Mouse (Mus musculus): ENCODE results near the gene Ncor2.
A peak's percentile ranks its signal among the peaks of the same experiment; 100 is the strongest.
"Not testable (repeated sequence)": the region's sequence is repeated elsewhere in the genome, so short reads cannot be mapped to it uniquely, and the experiment has no call there.

Gene Ncor2

DNA sequence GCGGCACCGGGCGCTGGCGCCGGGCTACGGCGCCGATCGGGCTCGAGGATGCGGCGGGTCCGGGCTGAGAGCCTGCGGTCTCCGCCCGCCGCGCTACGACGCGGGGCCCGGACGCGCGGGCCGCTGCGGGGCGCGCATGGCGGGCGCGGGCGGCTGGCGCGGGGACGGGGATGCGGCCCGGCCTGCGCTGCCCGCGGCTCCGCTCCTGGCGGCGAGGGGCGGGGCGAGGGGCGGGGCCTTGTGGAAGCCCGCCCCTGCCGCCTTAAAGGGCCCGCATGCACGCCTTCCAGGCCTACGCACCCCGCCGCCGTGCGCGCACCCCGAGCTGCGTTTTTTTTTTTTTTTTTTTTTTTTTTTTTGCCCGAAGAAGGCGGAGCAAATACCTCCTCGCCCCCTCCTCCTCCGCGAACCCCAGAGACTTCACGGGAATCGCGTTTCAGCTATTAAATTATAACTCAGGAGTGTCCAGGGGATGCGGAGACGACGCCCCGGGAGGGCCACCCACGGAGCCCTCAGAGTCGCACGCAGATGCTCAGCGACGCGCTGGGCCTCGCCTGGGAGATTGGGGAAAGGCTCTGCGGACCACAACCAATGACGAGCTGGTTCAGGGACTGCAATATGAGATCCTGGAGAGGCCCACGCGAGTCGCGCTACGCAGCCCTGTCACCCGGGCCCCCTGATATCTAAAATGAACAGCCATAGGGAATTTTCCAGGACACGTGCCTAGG, at the start of gene Ncor2:
Gene Ncor2 (minus strand): TSS at position 213 of the 728 bp plus-strand sequence.
- DNase-seq (ENCODE audit: low read depth), result peak; percentile 90

DNA sequence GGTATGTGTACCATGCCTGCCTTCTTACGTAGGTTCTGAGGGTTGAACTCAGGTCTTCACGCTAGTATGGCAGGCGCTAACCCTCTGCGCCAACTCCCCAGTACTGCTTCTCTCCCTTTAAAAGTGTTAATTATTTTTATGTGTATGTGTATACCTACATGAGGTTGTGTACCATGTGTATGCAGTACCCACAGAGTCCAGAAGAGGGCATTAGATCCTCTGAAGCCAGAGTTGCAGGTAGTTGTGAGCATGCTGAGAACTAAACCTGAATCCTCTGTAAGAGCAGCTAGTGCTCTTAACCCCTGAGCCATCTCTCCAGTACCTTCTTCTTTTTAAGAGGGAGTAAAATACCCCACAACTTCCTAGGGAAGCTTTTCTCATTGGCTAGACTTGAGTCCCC, 48.7 kb upstream of the Ncor2 start:
- DNase-seq (ENCODE audit: low read depth), result no peak

DNA sequence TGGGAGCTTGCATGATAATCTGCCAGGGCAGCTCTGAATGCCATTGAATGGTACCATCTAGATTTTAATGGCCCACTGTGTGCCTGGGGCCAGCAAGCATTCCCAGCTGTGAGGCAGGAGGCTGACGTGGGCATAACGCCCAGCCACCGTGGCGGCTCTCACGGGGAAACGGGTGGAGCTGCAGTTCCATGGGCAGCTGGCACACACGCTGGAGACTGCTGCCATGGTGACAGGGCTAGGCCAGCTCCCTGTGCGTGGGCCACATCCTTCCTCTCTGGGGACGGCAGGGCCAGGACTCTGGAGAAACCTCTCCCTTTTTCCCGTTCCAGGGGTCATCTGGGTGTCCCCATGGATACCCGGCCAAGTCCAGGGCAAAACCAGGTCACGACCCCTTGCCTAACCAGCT, 47.2 kb upstream of the Ncor2 start:
- DNase-seq (ENCODE audit: low read depth), result no peak

DNA sequence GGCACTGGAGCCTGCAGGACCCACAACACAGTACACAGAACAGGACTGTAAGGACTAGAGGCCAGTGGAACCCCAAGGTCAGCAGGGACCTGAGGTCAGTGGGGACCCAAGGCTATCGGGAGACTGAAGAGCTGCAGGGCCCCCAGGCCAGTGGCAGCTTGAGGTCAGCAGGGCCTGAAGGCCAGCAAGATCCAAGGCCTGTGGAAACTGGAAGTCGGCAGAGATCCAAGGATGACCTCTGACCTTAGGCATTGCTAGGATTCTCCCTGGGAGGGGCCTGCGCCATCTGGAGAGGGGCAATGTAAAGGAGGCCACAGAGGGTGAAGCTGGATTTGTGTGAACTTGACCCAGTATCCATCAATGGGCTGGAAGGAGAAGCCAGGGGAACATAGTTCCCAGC, 45.9 kb upstream of the Ncor2 start:
- no peak for DNase-seq (ENCODE audit: low read depth)

DNA sequence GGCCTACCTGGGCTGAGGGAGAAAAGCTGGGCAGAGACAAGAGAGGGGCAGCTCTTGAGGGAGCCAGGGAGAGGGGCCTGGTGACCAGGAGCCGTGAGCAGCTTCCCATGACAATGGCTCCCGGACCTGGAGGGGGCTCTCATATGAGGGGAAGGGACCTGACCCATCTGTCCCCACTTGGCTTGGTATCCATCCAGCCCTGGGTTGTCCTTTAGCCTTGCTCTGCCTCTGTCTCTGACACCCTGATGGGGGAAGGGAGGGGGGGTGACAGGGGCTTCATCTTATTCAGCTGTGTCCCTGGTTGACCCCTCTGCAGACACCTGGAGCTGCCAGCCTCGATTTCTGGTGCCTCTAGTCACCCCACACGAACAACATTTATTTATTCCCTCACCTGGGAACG, 44.9 kb upstream of the Ncor2 start:
- DNase-seq (ENCODE audit: low read depth), result no peak

DNA sequence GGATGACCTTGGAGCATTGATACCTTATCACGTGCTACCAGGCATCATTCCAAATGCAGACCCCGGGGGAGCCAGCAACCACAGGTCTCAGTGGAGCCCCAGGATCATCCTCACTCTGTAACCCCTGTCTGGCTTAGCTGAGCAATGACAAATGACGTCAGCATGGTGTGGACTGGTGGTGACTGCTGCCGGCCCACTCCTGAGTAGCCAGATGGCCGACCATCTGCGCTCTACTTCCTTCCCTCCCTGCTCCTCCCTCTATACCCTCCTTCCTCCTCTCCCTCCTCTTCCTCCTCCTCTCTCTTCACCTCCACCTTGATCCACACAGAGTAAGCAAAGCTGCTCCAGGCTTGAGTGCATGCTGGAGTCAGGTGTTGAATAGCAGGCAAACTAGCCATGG, 43.7 kb upstream of the Ncor2 start:
- DNase-seq (ENCODE audit: low read depth), result no peak

DNA sequence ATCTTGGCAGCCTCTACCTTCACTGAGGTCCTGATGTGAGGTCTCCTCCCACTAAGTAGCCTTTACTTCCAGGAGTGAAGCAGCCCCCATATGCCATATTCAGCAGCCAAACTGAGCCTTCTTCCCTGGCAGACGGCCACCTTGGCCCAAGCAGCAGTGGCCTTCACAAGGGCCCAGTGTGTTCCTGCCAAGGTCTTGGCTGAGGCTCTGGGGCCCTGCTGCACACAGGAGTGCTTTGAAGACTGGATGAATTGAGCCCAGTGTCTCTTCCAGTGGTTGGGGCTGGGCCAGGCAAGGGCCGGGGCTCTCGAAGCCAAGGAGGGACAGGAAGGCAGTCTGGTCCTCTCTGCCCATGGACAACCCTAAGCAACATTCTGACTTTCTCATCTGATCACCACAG, 42.8 kb upstream of the Ncor2 start:
- no peak for DNase-seq (ENCODE audit: low read depth)

DNA sequence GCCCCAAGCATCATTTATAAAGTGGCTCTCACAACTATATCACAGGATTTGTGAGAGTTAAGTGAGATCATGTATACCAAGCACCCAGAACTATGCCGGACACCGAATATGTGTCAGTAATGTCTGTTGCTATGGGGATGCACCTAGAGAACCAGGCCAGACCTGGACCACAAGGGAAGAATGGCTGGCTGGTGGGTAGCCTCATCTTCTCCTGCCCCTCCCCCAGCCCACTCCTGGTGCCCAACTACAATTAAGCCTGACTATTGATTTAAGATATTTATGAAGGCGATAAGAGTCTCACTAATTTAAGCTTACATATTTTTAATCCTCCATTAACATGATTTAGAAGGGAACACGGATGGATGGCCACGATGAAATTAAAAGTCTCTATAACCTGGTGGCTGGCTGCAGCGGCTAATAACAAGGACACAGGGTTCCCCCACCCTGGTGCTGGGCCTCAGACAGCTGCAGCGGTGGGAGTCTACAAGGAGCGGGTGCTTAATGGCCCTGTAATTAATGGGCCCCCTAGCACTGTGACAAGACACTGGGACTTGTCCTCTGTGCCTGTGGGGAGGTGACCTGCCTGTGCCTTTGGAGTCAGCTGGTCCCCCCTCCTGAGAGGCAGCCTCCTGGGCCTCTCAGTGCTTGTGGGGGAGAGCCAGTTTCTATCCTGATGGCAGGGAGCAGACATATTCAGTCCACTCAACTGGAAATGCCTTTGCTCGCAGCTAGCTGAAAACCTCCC, 38.6 kb upstream of the Ncor2 start:
- no peak for DNase-seq (ENCODE audit: low read depth)

DNA sequence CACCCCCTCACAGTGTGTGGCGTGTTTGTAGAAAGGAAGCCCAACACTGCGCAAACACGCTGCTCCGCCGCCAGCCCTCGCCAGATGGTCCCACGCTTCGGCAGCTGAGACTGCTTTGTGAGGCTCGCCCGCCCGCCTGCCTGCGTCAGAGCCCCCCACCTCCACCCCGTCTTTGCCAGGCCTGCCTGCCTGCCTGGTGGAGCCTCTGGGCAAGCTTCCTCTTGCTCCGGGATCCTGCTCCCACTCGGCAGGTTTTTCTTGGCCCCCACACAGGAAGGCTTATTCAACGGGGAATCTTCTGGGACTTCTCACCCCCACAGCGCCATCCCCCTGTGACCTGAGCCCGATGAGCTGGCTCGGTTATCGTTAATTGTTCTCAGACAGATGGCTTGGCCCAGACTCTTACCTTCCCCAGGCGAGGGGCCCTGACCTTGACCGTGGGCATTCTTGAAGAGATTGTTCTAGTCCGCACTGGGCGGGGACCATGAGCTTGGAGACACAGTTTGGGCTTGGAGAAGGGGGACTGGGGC, 37.0 kb upstream of the Ncor2 start:
- DNase-seq (ENCODE audit: low read depth), result no peak

DNA sequence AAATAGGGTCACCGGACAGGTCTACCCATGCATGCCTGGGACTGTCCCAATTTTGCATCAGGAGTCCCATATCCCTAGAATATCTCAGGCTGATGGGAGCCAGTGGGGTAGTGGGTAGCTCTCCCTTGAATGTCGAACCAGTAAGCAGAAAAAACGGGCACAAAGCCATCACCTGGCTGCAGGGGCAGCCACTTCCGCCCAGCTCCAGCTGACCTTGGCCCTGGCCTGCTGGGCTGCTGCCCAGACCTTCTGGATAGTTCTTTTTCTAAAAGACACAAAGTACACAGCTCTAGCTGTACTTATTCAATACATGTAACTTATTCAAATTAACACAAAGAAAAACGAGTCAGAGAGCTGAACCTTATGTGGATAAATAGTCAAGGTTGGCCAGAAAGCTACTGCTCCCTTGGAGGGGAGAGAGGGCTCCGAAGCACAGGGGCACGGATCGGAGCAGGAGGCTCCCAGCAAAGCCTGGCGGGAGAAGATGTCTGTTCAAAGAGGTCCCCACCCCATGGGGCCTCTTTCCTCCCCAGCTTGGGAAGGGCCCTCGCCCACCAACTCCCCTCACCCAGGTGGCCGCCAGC, 36.4 kb upstream of the Ncor2 start:
- DNase-seq (ENCODE audit: low read depth), result no peak

DNA sequence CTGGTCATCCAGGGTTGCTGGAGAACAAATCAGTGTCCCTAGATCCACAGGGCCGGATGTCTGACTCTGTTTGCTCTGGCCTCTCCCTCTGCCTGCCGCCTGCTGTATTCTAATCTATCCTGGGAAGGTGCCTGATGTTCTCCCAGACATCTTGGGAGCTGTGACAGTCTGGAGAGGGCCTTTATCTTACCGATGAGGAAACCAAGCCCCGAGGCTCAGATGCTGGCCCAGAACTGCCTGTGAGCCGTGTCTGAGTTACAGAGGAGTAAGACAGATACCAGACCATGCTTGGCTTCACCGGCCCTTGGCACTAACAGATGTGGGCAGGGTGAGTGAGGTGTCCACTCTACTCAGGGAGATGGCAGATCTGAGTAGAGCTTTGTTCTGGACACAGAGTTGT, 35.0 kb upstream of the Ncor2 start:
- DNase-seq (ENCODE audit: low read depth), result no peak

DNA sequence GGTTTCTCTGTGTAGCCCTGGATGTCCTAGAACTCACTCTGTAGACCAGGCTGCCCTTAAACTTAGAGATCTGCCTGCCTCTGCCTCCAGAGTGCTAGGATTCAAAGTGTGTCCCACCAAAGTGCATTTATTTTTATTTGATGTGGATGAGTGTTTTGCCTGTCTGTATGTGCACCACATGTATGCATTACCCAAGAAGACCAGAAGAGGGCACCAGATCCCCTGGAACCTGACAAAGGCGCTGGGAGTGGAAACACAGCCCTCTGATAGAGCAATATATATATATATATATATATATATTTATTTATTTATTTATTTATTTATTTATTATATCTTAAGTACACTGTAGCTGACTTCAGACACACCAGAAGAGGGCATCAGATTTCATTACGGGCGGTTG, 25.9 kb upstream of the Ncor2 start:
- peak; percentile 37 for DNase-seq (ENCODE audit: low read depth)

DNA sequence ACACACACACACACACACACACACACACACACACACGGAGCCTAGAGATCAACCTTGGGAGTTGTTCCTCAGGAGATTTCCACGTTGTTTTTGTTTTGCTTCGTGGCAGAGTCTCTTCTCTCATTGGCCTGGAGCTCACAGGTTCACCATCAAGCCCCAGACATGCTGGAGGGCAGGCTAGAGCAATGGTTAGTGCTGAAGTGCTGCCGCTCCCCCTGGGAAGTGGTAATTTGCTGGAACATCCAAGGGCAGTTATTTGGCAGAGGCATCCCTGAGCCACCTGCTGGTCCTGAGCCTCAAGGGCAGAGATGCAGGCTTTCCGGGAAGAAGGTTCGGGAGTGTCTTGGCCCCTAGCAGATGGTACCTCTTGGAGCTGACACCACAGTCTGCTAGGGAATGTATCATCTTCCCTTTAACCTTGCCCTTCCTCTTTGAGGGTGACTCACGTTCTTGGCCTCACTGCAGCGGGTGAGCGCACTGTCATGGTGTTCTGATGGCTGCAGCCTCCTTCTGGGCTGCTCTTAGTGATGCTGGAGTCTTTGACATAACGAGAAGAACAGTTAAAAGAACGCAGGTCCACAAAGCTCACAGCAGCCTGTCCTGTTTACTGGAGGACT, 25.3 kb upstream of the Ncor2 start:
- no peak for DNase-seq (ENCODE audit: low read depth)

DNA sequence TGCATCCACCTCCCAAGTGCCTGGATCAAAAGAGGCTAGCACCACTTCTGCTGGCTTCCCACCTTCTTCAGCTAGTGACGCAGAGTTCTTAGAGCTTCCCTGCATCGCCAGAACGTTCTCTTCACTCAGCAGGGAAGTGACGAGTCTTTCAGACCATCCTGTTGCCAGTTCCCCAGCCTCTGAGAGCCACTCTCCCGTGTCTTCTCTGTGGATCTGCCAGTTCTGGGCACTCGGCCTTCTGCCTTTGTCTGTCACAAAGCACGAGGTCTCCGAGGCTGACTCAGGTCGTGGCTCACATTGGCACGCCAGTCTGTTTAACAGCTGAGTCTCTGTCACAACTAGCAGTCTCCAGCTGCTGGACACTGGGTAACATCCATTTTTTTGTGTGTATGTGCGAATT, 24.7 kb upstream of the Ncor2 start:
- DNase-seq (ENCODE audit: low read depth), result no peak

DNA sequence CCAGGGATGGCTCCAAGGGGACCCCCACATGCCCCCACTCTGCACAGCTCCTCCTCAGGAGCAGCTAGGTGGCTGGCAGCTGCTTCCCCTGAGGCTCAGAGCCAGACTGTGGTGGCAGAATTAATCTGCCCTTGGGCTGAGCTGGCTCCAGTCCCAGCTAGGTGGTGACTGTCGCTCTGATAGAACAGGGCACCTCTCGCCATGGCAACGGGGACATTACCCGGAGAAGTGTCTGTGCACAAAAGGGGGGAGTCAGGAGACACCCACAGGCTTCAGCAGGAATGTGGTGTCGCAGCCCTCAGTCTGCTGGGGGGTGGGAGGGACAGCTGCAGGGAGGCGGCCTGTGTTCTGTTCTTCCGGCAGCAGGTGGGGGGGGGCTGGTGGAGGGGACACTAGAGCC, 24.1 kb upstream of the Ncor2 start:
- DNase-seq (ENCODE audit: low read depth), result no peak

DNA sequence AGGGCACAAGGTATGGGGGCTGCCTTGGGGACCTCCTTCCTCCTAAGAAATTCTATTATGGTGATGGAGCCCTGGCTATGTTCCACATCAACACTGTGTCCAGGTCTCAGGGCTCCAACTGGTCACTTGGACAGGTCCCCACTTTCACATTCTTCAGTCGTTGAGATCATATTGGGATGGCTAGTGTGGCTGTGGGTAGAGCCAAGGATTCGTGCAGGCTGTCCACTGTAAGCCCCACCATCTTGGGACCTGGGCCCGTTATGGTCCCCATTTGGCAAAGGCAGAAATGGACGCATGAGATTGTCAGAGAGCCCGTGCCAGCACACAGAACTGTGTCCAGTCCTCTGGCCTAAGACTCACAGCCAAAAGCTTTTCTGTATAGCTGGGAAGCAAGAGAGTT, 23.1 kb upstream of the Ncor2 start:
- DNase-seq (ENCODE audit: low read depth), result no peak

DNA sequence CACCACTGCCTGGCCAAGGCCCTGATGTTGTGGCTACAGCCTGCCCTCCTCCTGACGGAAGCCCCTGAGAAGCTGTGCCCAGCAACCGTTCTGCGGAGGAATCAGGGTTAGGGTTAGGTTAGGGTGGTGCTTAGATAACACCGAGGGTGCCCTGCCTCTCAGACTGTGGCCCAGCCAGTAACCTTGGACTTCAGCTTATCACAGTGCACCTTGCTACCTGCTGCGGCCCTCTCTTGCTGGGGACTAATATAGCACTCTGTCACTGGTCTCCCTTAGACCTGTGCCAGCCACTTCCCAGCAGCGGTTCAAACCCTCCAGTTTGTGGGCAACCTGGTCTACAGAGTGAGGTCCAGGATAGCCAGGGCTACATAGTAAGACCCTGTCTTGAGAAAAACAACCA, 20.1 kb upstream of the Ncor2 start:
- DNase-seq (ENCODE audit: low read depth), result no peak

DNA sequence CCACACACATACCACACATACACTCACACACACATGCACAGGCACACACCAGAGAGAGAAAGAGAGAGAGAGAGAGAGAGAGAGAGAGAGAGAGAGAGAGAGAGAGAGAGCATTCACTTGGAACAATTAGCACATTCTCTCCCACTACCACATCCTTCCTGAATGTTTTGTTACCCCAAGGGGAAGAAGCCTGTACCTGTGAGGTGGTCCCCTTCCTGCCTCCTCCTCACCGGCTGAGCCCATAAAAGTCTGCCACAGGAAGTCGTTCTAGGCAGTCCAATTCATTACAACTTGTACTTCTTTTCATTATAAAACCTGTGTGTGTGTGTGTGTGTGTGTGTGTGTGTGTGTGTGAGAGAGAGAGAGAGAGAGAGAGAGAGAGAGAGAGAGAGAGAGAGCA, 18.3 kb upstream of the Ncor2 start:
- DNase-seq (ENCODE audit: low read depth), result not testable (repeated sequence)

DNA sequence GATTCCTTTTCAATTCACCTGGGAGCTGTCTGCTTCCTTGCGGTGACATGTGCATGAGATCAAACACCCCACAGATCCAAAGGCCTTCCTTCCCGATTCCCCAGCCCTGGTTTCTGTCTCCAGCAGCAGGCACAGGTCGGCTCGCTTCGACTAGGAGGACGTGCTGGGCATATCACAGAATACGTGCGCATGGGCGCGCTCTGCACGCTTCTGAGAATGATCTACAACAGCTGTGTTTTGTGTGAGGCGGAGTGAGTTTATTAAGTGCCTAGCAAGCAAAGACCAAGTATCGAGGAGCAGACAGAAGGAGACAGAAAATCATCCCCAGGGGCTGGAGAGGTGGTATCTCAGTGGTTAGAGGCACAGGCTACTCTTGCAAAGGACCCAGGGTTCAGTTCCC, 17.0 kb upstream of the Ncor2 start:
- DNase-seq (ENCODE audit: low read depth), result no peak

DNA sequence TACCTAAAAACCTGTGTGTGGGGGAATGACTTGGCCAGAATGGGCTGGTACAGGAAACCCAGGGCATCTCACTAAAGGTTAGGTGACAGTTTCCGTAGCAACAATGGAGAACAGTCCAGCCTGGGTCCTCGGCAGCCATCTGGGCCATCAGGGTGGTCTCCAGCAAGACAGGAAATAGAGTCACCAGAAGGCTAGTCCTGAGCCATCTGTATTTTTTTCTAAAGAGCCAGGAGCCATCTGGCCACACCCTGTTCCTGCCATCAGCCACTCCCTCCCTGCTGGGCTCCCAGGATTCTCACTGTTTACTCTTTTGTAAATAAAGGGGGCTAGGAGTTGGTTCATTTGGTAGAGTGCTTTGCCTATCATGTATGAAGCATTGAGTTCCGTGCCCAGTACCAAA, 16.1 kb upstream of the Ncor2 start:
- DNase-seq (ENCODE audit: low read depth), result no peak

DNA sequence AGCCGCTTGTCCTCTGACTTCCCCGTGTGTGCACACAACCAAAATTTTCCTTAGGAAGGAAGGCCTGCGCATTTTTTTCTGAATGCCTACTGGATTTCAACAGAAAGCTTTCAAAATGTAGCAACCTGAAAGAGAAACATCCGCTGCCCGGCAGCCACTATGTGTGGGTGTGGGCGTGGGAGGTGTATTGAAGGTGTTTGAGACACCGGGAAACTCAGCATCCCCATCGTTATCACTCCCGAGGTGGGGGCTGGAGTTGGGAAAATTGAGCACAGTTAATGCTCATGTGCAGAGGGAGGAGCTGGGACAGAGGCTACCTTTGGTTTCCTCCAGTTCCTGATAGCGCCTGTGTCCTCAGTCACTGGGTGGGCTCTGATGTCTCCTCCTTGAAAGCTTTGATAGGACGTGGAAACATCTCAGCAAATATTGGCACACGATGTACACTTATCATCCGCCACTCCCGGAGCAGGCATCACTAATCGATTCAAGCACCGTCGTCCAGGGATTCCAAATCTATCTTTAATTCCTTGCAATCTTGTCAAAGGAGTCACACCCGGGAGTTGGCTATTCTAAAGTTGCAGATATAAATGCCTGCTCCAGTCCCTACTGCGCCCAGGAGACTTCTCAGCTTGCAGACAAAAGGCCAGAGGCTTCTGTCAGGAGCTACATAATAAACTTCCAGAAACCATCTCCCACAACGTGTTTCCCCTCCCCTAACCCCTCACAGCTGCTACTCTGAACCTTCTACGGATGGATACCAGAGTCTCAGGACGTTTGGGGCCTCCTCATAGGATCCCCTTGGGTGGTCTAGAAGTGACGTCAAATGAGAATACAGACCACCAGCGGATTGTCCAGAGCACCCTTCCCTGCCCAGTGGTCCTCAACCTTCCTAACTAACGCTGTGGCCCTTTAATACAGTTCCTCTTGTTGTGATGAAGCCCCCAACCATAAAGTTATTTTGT, 14.7 kb upstream of the Ncor2 start:
- no peak for DNase-seq (ENCODE audit: low read depth)

DNA sequence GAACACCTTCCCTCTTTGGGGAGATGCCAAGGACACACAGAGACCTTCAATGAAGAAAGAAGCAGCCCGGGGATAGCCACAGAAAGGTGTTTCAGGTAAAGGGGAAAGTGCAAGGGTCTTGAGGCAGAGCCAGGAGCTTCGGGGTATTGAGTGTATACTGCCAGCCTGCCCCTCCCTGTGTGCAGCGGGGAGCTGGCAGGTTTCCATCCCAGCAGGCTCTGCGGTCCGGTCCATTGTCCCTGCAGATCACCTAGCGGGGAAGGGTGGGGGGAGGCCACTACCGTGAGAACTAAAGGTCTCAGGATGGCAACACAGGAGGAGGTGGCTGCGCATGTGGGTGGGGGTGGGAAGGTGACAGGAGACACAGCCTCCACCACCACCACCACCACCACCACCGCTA, 12.6 kb upstream of the Ncor2 start:
- DNase-seq (ENCODE audit: low read depth), result no peak
